Mouse (Mus musculus) layer of hippocampus, postnatal 25 days (tissue): ENCODE results near the gene Scel. TPM values are rescaled to one million over a fixed set of nuclear protein-coding genes. Genes with fewer than 3 reads are reported as not detected.

ENCODE experiments used
- DNase-seq, 2 experiments: peaks; one replicate each; pipeline ENCODE4 v3.0.0; 2022; ENCODE audit warnings: mixed read lengths in 2 of 2, low spot score in 1 of 2; ENCODE audit errors: extremely low spot score in 1 of 2
- total RNA-seq, 2 experiments: library from RNA; stranded (reverse); gene quantifications; 2 replicates each; pipeline ENCODE4 v1.2.3; 2021

The Scel gene
- total RNA-seq, 2 experiments from 2014 or later: 0.33 to 0.52 TPM

DNA sequence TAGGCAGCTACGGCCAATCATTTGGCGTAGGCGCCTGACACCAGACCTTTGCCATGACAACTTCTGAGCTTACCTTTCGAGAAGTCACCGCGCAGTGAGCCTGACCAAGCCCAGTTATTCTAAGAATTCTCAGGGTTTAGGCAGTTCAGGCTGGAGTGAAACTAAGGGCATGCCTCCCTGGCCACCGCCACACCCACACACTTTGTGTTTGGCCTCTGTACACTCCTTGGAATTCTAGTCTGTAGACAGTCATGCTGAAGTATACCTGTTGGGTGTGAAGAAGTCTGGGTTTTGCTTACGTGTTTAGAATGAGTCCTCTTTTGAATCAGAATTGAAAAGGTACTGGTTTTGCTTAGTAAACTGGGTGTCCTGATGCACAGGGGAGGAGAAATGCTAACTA is 3.6 kb upstream of the Scel start:
- no peak for DNase-seq

DNA sequence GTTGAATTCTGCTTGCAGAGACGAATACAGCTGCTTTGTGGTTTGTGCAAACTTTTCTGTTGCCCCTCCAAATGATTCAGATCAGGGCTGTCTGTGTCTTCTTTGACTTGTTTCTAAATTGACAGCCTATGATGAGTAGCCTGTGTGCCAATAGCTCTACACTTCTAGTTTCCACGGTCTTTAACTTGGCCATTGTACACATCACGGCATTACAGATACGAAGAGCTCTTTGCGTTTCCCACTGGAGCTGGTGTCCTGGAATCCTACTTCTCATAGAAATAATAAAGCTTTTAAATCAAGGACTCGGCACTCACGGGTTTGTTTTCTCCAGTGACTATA is 300 bp downstream of the Scel start:
- no peak for DNase-seq

DNA sequence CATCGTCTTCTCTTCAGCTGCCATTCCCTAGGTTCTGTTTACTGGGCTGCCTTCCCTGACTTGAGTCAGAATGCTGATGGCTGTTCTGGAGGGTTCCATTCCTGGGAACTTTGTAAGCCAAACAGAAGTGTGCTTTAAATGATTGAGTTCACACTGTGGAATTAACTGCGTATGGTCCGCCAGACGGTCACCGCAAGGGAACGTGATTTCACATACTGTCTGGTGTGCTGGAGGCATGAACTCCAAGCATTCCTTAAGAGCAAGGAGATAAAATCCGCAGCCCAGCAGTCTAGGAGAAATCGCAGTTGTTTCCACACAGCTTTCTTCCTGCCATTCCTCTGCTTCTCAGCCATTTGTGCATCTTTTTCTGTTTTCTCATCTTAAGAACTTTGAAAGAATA is 2.3 kb downstream of the Scel start:
- no peak for DNase-seq

DNA sequence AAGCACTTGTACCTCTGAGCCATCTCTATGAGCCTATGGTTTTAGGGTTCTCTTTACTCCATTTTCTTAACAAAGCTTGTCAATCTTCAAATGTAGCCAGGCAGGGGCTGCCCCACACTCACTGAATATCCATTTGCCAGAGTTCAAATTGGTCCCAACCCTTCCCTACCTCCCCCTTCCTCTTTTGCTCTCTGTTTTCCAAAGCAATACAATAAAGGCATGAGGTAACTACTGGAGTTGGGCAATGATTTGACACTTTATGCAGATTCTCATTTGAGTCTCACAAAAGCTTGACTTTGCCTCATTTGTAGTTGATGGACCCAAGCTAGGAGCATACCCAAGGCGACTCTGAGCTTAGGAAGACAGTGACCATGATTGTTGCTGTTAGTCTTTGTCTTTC is 13.1 kb downstream of the Scel start:
- no peak for DNase-seq

DNA sequence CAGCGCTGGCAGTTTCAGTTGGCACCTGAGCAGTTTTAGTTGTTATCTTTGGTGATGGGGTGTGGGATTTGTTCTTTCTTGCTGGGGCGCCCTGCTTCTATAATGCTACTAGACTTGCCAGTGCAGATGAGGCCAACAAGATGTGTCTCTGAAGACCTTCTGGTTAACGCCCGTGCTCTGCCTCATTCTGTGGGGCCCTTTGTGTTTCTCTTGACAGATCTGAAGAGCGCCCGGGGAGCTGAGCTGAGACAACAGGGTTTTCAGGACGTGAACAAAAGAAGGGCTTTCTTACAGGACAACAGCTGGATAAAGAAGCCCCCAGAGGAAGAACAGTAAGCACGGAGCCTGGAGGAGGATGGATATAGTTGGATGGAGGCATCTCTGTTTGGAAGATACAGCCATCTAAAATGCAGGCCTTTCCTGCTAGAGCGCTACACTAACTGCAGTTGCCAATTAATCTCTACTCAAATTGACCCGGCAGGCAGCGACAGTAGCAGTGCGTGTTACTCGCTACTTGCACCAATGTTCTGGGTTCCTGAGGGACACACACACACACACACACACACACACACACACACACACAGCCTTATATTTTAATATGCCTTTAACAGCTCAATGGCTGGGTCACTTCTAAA is 16.7 kb downstream of the Scel start:
- DNase-seq: no peak

DNA sequence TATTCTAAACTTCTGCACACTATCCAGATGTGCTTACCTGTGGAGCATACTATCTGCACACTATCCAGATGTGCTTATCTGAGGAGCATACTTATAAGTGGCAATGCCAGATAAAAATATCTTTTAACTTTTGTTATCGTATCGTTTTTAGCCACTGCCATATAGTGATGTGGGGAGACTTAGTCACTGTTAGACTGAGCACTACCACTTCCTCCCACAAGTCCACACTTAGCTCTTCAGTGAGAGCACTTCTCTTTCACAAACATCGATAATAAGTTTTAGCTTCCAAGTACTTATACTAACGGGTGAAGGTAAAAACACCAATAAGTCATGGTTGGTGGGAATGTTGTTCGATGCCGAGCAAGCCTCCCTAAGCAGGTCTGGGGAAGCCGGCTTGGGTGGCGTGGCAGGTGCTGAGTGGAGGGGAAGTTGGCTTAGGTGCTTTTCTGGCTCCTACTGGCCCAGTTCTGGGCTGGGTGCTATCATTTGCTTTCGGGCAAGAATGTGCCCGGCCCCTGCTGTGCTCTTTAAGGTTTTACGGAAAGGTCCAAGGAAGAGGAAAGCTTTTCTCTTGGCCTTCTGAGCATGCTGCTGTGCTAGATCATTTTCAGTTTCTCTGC is 18.7 kb downstream of the Scel start:
- no peak for DNase-seq

DNA sequence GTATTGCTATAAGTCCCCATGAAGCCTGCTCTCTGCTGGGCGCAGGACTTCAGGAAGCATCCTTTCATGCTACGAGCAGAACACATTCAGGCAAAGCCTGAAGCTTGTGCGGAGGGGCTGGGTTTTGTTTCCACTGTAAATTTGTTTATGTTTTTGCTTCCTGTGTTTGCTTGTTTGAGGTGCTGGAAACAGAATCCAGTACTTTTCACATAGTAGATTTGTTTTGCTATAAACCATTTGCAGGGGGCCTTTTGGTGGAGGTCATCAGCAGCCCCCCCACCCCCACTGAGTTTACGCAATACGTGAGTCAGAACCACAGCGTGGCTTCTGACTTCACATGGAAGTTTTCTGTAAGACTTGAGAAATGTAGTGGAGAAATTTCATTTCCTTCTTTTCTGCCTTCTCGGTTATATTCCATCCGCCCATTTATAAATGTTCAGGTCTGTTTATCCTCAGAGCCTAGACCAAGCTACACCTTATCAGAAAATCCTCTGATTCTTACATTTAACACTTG is 22.4 kb downstream of the Scel start:
- DNase-seq: no peak

DNA sequence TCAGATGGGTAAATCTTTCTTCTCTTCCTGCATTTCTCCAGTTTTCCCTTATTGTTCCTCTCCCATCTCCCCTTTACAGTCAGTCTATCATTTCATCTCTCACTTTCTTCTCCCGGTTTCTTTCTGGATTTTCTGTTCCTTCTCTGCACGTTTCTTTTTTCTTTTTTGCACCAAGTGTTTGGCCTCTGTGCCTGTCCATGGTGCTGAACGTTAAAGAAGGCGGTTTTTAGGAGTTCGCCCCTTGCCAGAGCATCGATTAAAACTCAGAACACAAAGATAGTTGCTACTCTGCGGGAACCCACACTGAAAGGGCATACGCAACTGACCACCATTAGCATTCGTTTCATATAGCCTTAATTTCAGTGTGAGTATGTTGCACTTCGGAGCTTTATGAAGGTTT is 23.2 kb downstream of the Scel start:
- no peak for DNase-seq

DNA sequence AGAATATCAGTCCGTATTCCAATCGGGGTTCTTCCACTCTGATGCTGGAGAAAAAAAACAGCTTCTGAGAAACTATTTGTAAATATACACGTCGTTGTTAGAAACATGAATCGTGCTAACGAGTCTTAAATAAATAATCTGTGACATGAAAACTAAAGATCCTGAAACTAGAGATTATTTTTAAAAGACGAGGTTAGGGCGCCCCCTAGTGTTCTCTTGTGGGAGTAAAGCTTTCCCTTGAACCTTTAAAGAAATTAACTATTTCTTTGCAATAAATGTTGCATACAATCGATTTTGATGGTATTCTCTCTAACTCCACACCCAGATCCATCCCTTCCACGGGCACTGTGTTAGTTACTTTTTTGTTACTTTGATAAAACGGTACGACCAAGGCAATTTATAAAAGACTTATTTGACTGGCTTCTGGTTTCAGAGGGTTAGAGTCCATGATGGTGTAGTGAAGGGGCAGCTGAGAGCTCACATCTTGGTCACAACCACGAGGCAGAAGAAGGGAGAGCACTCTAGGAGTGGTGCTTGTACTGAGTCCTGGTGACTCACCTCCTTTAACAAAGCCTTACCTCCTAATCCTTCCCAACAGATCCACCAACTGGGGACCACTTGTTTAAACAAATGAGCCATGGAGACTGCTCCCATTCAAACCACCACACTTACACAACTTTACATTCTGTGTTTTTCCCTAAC is 24.4 kb downstream of the Scel start:
- DNase-seq: peak in 1 of 2 experiments; percentile 90

DNA sequence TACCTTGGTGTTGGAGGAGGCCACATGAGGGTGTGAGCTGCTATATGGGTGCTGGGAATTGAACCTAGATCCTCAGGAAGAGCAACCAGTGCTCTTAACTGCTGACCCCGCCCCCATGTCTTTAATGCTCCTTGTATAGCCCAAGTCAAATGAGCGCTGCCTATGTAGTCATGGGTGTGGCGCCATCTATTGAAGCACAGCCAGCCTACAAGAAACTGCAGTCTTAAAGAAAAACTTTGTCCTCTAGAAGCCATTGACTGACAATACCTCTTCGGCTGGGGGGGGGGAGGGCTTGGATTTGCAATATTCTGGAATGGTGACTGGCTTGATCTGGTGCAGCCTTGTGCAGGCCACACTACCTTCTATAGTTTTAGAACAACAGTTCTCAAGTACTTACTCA is 26.7 kb downstream of the Scel start:
- no peak for DNase-seq

DNA sequence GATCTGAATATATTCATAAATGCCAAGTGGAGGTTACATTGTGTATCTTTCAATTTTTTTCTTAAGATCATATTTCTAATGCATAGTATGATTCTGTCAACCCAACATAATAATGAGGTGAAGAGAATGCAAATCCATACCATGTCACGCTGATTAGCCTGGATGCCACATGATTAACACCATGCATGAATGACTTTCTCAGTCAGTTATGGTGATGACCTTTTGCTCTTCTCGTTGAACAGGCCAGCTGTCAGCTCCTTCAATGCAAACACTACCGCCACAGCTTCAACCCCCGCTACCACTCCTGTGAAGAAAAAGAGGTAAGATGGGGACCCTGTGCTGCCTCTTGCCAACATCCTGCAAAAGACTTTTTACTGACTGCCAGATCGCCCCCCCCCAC is 28.5 kb downstream of the Scel start:
- no peak for DNase-seq

DNA sequence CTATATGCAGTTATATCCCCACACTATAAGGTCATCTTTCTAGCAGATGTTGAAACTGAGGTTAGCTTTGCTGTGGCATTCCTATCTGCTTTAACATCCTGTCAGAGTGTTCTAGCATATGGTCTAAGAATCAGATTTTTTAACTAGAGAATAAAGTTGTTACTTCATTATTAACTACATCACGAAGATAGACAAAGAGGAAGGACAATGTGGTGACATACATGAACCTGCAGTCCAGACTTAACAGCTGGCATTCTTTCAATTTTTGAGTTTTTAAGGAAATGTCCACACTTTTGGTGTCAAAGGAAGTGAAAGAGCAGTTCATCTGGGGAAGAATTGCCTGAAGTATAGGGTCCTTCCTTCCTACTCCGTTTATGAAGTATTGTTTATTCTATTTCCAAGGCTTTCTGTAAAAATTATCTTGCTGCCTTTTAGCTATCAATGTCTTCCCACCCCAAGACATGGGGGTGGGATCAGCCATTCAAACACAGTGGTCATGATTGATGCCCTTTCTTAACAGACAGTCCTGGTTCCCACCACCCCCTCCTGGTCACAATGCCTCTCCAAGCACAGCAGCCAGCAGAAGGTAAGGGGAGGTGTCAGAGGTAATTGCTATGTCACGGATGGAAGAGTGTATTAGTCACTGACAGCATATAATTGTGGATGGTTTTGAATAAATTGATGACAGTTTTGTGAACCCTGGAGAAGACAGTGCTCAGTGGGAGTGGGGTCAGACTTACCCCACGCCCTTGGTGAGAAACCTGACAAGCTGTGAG is 30.4 kb downstream of the Scel start:
- no peak for DNase-seq

DNA sequence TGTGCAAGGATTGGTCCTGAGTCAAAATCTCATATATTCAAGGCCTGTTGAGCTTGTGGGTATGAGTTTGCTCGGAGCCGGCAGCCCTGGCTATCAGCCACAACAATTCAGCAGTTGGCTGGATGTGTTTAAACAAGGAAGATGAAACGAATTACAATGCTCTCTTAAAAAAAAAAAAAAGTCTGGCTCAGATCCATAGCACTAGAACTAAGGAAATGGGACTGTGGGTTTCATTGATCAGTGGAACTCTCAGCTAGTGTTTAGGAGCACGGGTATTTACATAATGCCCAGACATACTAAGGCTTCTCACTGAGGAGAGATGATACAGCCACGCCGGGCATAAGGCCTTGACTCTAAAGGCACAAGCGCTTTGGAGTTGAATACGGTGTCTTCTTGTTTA is 32.6 kb downstream of the Scel start:
- no peak for DNase-seq

DNA sequence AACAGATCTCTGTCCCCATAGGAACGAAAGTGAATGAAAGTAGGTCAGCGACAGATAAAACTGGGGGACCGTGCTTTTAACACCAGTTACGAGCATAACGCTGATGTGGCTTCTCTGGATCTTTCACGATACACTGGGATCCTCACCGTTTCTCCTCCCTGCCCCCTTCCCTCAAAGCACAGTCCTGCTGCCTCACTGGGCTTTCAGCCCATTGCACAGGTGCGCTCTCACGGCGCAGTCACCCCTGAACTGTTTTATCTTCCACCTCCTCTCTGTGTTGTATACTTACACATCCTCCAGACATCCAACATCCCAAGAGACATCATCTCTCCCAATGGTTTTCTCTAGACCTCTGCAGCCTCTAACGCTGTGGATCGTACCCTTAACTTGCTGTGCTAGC is 33.1 kb downstream of the Scel start:
- DNase-seq: no peak

DNA sequence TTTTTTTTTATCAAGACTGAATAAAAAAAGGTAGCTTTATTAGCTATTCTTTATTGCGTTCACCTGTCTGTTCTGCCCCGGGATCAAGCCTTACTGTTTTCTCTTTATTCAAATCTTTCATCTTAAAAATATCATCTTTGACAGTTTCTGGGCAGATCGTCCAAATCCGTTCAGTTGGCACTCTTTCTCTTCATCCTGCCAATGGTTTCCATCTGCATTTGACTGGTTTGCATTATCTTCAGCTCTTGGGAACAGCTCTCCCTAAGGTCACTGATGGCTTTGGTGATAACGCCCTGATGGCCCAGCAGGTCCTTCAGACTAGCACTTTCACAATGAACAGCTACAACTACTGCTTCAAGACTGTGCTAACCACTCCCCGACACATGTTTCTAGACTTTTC is 35.1 kb downstream of the Scel start:
- no peak for DNase-seq

DNA sequence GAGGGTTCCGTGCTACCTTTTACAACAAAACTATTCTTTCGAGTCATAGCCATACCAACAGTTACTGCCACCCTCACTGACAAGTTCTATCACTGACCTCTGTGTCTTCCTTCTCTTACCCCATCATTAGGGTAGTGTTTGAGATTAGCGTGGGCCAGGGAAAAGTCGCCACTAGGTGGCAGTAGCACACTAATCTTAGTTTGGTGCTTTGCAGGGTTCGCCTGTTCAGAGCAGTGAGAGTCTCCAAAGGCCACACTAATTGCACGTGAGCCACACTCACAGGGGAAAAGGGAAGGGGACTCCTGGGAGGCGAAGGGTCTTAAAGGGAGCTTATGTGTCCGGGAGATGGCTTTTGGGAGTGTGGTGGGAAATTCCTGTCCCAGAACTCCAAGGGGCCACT is 37.3 kb downstream of the Scel start:
- DNase-seq: peak; percentile 80 to 97

DNA sequence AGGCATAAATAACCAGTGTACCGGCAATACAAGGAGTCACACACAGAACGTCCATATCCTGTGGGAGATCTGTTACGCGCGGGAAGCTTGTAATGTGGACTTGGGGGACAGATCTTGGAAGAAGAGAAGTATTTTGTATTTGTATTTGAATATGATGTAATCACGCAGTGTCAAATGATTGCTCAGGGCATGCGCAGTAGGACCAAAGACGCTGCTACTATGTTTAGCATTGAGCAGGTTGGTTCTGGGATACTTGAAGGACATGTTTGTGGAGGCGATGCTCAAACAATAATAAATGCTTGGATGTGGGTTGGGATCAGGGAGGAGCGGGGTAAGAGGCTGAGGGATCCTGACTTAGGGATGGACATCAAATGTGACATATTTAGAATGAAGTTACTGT is 37.8 kb downstream of the Scel start:
- DNase-seq: no peak

DNA sequence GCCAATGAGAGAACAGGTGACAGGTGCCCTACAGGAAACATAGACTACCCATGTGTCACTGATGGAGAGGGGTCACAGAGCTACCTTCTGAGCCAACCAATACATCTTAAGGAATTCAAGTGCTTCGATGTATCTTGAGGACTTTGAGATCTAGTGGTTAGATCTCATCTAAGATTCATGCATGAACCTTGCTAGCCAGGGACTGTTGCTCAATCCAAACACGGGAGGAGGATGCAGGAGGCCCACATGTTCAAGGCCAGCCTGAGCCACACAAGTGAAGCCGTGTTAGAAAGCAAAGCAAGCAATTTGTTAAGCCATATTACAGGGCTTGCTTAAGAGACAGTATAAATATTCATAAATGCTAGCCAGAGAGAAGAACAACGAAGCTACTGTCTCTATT is 38.8 kb downstream of the Scel start:
- DNase-seq: no peak

DNA sequence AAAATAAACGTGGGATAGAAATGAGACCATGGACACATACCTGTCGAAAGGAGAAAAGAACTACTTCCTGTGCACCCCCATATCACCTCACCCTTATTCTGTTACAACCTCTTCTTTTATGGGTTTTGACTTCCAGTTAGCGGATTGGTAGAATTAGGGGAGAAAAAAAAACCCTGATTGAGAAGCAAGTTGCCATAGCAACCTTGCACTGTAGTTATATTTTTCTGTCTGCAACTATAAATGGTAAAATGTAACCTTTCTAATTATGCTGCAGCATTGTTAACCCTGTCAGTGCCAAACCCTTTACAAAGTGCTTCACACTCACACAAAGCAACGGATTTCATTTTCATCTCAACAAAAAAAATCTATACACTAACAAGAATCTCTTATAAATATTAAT is 39.2 kb downstream of the Scel start:
- no peak for DNase-seq

DNA sequence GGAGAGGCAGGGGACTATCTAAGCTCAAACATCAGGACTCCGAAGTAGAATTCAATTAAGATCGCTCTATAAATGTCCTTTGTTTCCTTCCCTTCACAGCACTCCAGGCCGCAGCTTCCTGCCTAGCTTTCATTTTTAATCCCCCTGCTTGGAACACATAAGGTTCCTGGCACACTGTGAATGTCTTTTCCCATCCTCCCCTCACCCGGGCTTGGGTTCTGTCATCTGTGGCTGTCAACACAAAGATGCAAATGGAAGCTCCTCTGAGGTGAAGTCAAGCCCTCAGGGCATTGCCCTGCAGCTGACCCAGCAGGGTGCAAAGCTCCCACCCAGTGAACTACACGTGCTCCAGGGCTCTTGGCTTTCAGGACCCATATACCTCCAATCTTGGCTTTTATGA is 43.5 kb downstream of the Scel start:
- no peak for DNase-seq

DNA sequence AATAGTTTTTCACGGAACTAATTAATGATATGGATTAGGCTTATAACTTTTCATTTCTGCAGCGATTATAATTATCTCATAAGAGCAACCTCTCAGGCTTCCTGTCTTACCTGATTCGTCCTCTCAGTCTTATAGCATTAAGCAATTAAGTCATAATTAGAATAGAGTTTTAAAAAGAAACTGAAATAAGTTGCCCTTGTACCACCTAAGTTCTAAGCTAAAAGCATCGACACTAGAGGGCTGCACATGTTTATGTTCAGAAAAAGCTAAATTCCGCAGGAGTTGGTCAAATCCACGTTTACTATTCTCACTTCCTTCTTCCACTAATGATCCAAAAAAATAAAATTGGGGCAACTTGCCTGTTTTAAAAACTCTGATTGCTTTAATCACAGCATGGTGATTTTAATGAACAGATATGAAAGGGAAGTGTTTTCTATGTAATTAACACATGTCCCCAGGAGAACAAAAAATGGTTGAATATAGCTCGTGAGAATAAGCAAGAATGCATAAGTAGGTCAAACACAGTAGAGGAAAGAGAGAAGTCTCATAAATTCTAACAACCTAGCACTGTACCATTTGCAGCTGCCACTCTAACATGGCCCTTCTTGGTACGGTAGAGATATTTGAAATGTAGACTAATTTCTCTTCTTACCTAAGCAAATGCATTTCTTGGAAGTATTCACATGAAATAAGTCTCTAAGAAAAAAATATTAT is 48.4 kb downstream of the Scel start:
- no peak for DNase-seq
